Mouse (Mus musculus) MEL (cell line): ENCODE measurements around the gene Mtcl1.

ENCODE experiments used
- CHD1 ChIP-seq: IDR thresholded peaks from 2 replicates; pipeline ENCODE4 v1.6.1; 2012; ENCODE audit warnings: low read depth, mild to moderate bottlenecking, inconsistent platforms, low read length, improper control_type of control experiment
- CTCF ChIP-seq, 3 experiments: IDR thresholded peaks in 2 of 3; conservative IDR thresholded peaks in 1 of 3; 2 replicates each; pipeline ENCODE4 v1.5.1; 2011 to 2012; ENCODE audit warnings: low read length in 3 of 3, low read depth in 2 of 3, mild to moderate bottlenecking in 2 of 3, improper control_type of control experiment in 1 of 3, inconsistent platforms in 1 of 3, mixed read lengths in 1 of 3, moderate library complexity in 1 of 3; ENCODE audit not compliant: control insufficient read depth in 1 of 3, insufficient read depth in 1 of 3, poor library complexity in 1 of 3, severe bottlenecking in 1 of 3
- E2F4 ChIP-seq: IDR thresholded peaks from 2 replicates; pipeline ENCODE4 v1.6.1; 2011; ENCODE audit warnings: low read depth, low read length, improper control_type of control experiment, borderline replicate concordance
- EP300 ChIP-seq, 2 experiments: IDR thresholded peaks; 2 replicates each; pipeline ENCODE4 v1.6.1; 2011; ENCODE audit warnings: improper control_type of control experiment in 2 of 2, low read length in 2 of 2, low read depth in 1 of 2, mild to moderate bottlenecking in 1 of 2
- GATA1 ChIP-seq: IDR thresholded peaks from 2 replicates; pipeline ENCODE4 v1.6.1; 2011; ENCODE audit warnings: low read depth, low read length, improper control_type of control experiment
- MAX ChIP-seq: IDR thresholded peaks from 2 replicates; pipeline ENCODE4 v1.6.1; 2011; ENCODE audit warnings: low read length, improper control_type of control experiment
- MXI1 ChIP-seq: IDR thresholded peaks from 2 replicates; pipeline ENCODE4 v1.6.1; 2011; ENCODE audit warnings: mild to moderate bottlenecking, low read depth, low read length, improper control_type of control experiment
- NELFE ChIP-seq: IDR thresholded peaks from 2 replicates; pipeline ENCODE4 v1.6.1; 2011; ENCODE audit warnings: low read depth, low read length, improper control_type of control experiment
- POLR2A ChIP-seq, 2 experiments: IDR thresholded peaks; 2 replicates each; pipeline ENCODE4 v1.6.1; 2011 to 2012; ENCODE audit warnings: low read length in 2 of 2, mild to moderate bottlenecking in 2 of 2, control low read depth in 1 of 2, improper control_type of control experiment in 1 of 2, low read depth in 1 of 2, moderate library complexity in 1 of 2; ENCODE audit not compliant: control insufficient read depth in 1 of 2, insufficient read depth in 1 of 2, poor library complexity in 1 of 2
- SMC3 ChIP-seq: IDR thresholded peaks from 2 replicates; pipeline ENCODE4 v1.6.1; 2011; ENCODE audit warnings: low read depth, low read length, improper control_type of control experiment
- TAL1 ChIP-seq: IDR thresholded peaks from 2 replicates; pipeline ENCODE4 v1.6.1; 2012; ENCODE audit warnings: mild to moderate bottlenecking, inconsistent platforms, low read length, moderate library complexity, mixed read lengths
- USF2 ChIP-seq, 2 experiments: IDR thresholded peaks; 2 replicates each; pipeline ENCODE4 v1.6.1; 2011 to 2012; ENCODE audit warnings: improper control_type of control experiment in 2 of 2, low read length in 2 of 2, borderline replicate concordance in 1 of 2, inconsistent platforms in 1 of 2, low read depth in 1 of 2, mild to moderate bottlenecking in 1 of 2; ENCODE audit not compliant: insufficient read depth in 1 of 2
- ZC3H11A ChIP-seq: IDR thresholded peaks from 2 replicates; pipeline ENCODE4 v1.6.1; 2012; ENCODE audit warnings: low read depth, mild to moderate bottlenecking, inconsistent platforms, low read length, improper control_type of control experiment
- ZNF384 ChIP-seq: IDR thresholded peaks from 2 replicates; pipeline ENCODE4 v1.6.1; 2012; ENCODE audit warnings: low read depth, mild to moderate bottlenecking, inconsistent platforms, low read length, improper control_type of control experiment

GRCm38 (mm10) chr17:66483651-66484454 is 34.3 kb upstream of the Mtcl1 start:
- TF ChIP-seq GATA1 (no peak), CTCF (IDR thresholded peaks at IDR 0.05 in 2 of 3, conservative IDR thresholded peaks at IDR 0.05 in 1 of 3; ENCODE audit: control insufficient read depth in 1 of 3, insufficient read depth in 1 of 3, low read depth in 2 of 3, low read length in 3 of 3, poor library complexity in 1 of 3, severe bottlenecking in 1 of 3) (no peak), ZNF384 (no peak), USF2 (IDR thresholded peaks at IDR 0.05; ENCODE audit: borderline replicate concordance in 1 of 2, insufficient read depth in 1 of 2, low read depth in 1 of 2, low read length in 2 of 2) (no peak), POLR2A (IDR thresholded peaks at IDR 0.05; ENCODE audit: control insufficient read depth in 1 of 2, insufficient read depth in 1 of 2, low read depth in 1 of 2, low read length in 2 of 2, poor library complexity in 1 of 2) (no peak), ZC3H11A (no peak), SMC3 (no peak), TAL1 (no peak), CHD1 (no peak), E2F4 (no peak), NELFE (no peak), MXI1 (no peak), EP300 (IDR thresholded peaks at IDR 0.05; ENCODE audit: low read depth in 1 of 2, low read length in 2 of 2) (no peak), MAX (no peak)
